Comparison of ENCODE assay signal across 11 mouse cellular contexts in genomic region chr1:176885207-176885933, GRCm38 (mm10).
A peak's percentile ranks its signal among the peaks of the same experiment; 100 is the strongest.
DNase-seq lines count a peak whose midpoint lies in the region; ATAC-seq lines count a peak whose summit lies in the region.
"Had no signal": no experiment of that assay in that cellular context is flagged by ENCODE, and none has a peak within 500 bp of the region (broad histone marks: within the 10 kb centered on the region; RNA-seq: fewer than 3 reads in every experiment).

No protein-coding gene starts in this region.

- DNase-seq in heart, adult 18-20 months: no peak
- DNase-seq in ZHBTc4 (ENCODE audit: low read depth, low spot score): peak; percentile 24
- DNase-seq in urinary bladder, postnatal 14 days (ENCODE audit: low spot score): no peak
- no peak for DNase-seq in kidney, adult 9 months

- peaks cover 4% of the 10 kb centered on the region for H3K4me1 ChIP-seq in heart, embryonic 16.5 days (ENCODE audit: control insufficient read depth, insufficient read depth, low read length)
- peaks cover 22% of the 10 kb centered on the region for H3K4me1 ChIP-seq in forebrain, embryonic 15.5 days
- H3K4me1 ChIP-seq in midbrain, embryonic 13.5 days (replicated peaks): peaks cover 10% of the 10 kb centered on the region
- H3K4me1 ChIP-seq: liver, embryonic 15.5 days had no signal

- peak overlapping the region; percentile 5; the same call in 1 of the 2 replicates for H3K4me2 ChIP-seq in heart, embryonic 16.5 days (ENCODE audit: low read depth, low read length)
- no peak overlapping the region for H3K4me2 ChIP-seq in forebrain, embryonic 15.5 days (replicated peaks)
- no peak overlapping the region for H3K4me2 ChIP-seq in midbrain, embryonic 13.5 days (replicated peaks)
- H3K4me2 ChIP-seq: liver, embryonic 15.5 days had no signal

- no peaks in the 10 kb centered on the region for H3K36me3 ChIP-seq in heart, embryonic 16.5 days (ENCODE audit: control insufficient read depth, insufficient read depth)
- H3K36me3 ChIP-seq in forebrain, embryonic 15.5 days: no peaks in the 10 kb centered on the region
- H3K36me3 ChIP-seq in midbrain, embryonic 13.5 days: no peaks in the 10 kb centered on the region
- H3K36me3 ChIP-seq: liver, embryonic 15.5 days had no signal

- 58% methylated on average over 17 of the region's 17 CpGs for WGBS in heart, embryonic 16.5 days
- 60% methylated on average over 17 of the region's 17 CpGs for WGBS in forebrain, embryonic 15.5 days
- 70% methylated on average over 17 of the region's 17 CpGs for WGBS in midbrain, embryonic 13.5 days

- H3K27me3 ChIP-seq in heart, embryonic 16.5 days (ENCODE audit: control insufficient read depth, insufficient read depth, low read length): no peaks in the 10 kb centered on the region
- no peaks in the 10 kb centered on the region for H3K27me3 ChIP-seq in forebrain, embryonic 15.5 days
- H3K27me3 ChIP-seq in midbrain, embryonic 13.5 days: peaks cover 3% of the 10 kb centered on the region; the same call in 1 of the 2 replicates
- H3K27me3 ChIP-seq: liver, embryonic 15.5 days had no signal

- no peak overlapping the region for H3K4me3 ChIP-seq in heart, embryonic 16.5 days (ENCODE audit: low read length)
- no peak overlapping the region for H3K4me3 ChIP-seq in forebrain, embryonic 15.5 days
- H3K4me3 ChIP-seq in midbrain, embryonic 13.5 days (replicated peaks): no peak overlapping the region
- H3K4me3 ChIP-seq: liver, embryonic 15.5 days had no signal

- no peak overlapping the region for H3K27ac ChIP-seq in heart, embryonic 16.5 days (ENCODE audit: low read length)
- H3K27ac ChIP-seq in forebrain, embryonic 15.5 days (replicated peaks): peak overlapping the region; percentile 72
- no peak overlapping the region for H3K27ac ChIP-seq in midbrain, embryonic 13.5 days
- H3K27ac ChIP-seq: liver, embryonic 15.5 days; stomach, postnatal 0 days had no signal

- H3K9ac ChIP-seq in heart, embryonic 16.5 days (ENCODE audit: low read length): no peak overlapping the region
- no peak overlapping the region for H3K9ac ChIP-seq in forebrain, embryonic 15.5 days (replicated peaks)
- no peak overlapping the region for H3K9ac ChIP-seq in midbrain, embryonic 13.5 days (replicated peaks)
- H3K9ac ChIP-seq: liver, embryonic 15.5 days had no signal

- no peaks in the 10 kb centered on the region for H3K9me3 ChIP-seq in heart, embryonic 16.5 days (replicated peaks; ENCODE audit: control insufficient read depth, low read length)
- H3K9me3 ChIP-seq in forebrain, embryonic 15.5 days: no peaks in the 10 kb centered on the region
- H3K9me3 ChIP-seq in midbrain, embryonic 13.5 days: no peaks in the 10 kb centered on the region
- H3K9me3 ChIP-seq: liver, embryonic 15.5 days had no signal

- ATAC-seq in heart, embryonic 16.5 days (replicated peaks; ENCODE audit: extremely low read depth, insufficient read depth, low FRiP score): peak; percentile 80
- ATAC-seq in forebrain, embryonic 15.5 days (replicated peaks): peak; percentile 86
- peak; percentile 65; the same call in 1 of the 2 replicates for ATAC-seq in midbrain, embryonic 13.5 days
- ATAC-seq: activated CD4-positive, CD25-positive, alpha-beta regulatory T cell, adult 4 months; intestine, embryonic 16.5 days had no signal
